Mouse (Mus musculus) erythroblast, embryonic 14.5 days (primary cell): ENCODE measurements around the gene Klhdc3. TPM values are rescaled to one million over a fixed set of nuclear protein-coding genes. Genes with fewer than 3 reads are reported as not detected.
A peak's percentile ranks its signal among the peaks of the same experiment; 100 is the strongest.

ENCODE experiments used
- H3K27me3 ChIP-seq: 2 replicates; pipeline ENCODE4 v1.6.1; 2012; ENCODE audit warnings: inconsistent platforms; ENCODE audit not compliant: control insufficient read depth
- H3K36me3 ChIP-seq: 2 replicates; pipeline ENCODE4 v1.6.1; 2012; ENCODE audit warnings: mild to moderate bottlenecking, inconsistent platforms; ENCODE audit not compliant: control insufficient read depth
- H3K4me1 ChIP-seq: 2 replicates; pipeline ENCODE4 v1.6.1; 2012; ENCODE audit warnings: inconsistent platforms; ENCODE audit not compliant: control insufficient read depth
- H3K4me3 ChIP-seq: replicated peaks from 2 replicates; pipeline ENCODE3; 2012; ENCODE audit warnings: moderate library complexity, mild to moderate bottlenecking, inconsistent platforms
- H3K9me3 ChIP-seq: 2 replicates; pipeline ENCODE4 v1.6.1; 2012; ENCODE audit warnings: low read length, inconsistent platforms, mixed read lengths; ENCODE audit not compliant: control insufficient read depth
- GATA1 ChIP-seq: IDR thresholded peaks from 2 replicates; pipeline ENCODE4 v1.6.1; 2012; ENCODE audit warnings: low read length, inconsistent platforms, mixed read lengths
- TAL1 ChIP-seq: IDR thresholded peaks from 3 replicates; pipeline ENCODE4 v1.6.1; 2012; ENCODE audit warnings: low read length, inconsistent platforms, mixed read lengths
- polyA plus RNA-seq: library from polyadenylated mRNA; stranded (reverse); fragments of >175 nt; gene quantifications from 2 replicates; pipeline ENCODE4 v1.2.3, GENCODE M21; 2012

Gene Klhdc3
- polyA plus RNA-seq, 1 experiment: 23.8 TPM

- TF ChIP-seq TAL1: no peak
- peaks cover 48% of the 10 kb centered on the region for H3K36me3 ChIP-seq
- H3K9me3 ChIP-seq: no peaks in the 10 kb centered on the region
- no peaks in the 10 kb centered on the region for H3K27me3 ChIP-seq
- peaks cover 47% of the 10 kb centered on the region for H3K4me1 ChIP-seq
- peak within 1 kb of the TSS; percentile 77 for H3K4me3 ChIP-seq
Observed at GRCm38 (mm10) chr17:46650232-46651031, 30.3 kb downstream of the Klhdc3 start, which contains the start of gene Cul7. Gene Cul7 (plus strand): TSS chr17:46650337.

GRCm38 (mm10) chr17:46649811-46650210 lies 30.9 kb downstream of the Klhdc3 start:
- TF ChIP-seq TAL1 (no peak), GATA1 (no peak)
- Histone ChIP-seq H3K36me3 (peaks cover 46% of the 10 kb centered on the region), H3K4me1 (peaks cover 53% of the 10 kb centered on the region), H3K4me3 (peak overlapping the region; percentile 77), H3K27me3 (no peaks in the 10 kb centered on the region), H3K9me3 (no peaks in the 10 kb centered on the region)

GRCm38 (mm10) chr17:46648436-46648835 lies 32.3 kb downstream of the Klhdc3 start:
- Histone ChIP-seq H3K36me3 (peaks cover 33% of the 10 kb centered on the region), H3K9me3 (no peaks in the 10 kb centered on the region), H3K27me3 (no peaks in the 10 kb centered on the region), H3K4me1 (peaks cover 61% of the 10 kb centered on the region), H3K4me3 (no peak overlapping the region)
- no peak for TF ChIP-seq TAL1
- TF ChIP-seq GATA1: no peak

- no peaks in the 10 kb centered on the region for H3K27me3 ChIP-seq
- H3K36me3 ChIP-seq: peaks cover 23% of the 10 kb centered on the region
- peak overlapping the region; percentile 92 for H3K4me3 ChIP-seq
- no peak for TF ChIP-seq GATA1
- no peaks in the 10 kb centered on the region for H3K9me3 ChIP-seq
- H3K4me1 ChIP-seq: peaks cover 61% of the 10 kb centered on the region
Observed at GRCm38 (mm10) chr17:46647279-46647678, 33.4 kb downstream of the Klhdc3 start.

- no peak for TF ChIP-seq GATA1
- no peak for TF ChIP-seq TAL1
- peaks cover 55% of the 10 kb centered on the region for H3K4me1 ChIP-seq
- no peaks in the 10 kb centered on the region for H3K27me3 ChIP-seq
- H3K9me3 ChIP-seq: no peaks in the 10 kb centered on the region
- H3K36me3 ChIP-seq: peaks cover 28% of the 10 kb centered on the region
- peak overlapping the region; percentile 92 for H3K4me3 ChIP-seq
Observed at GRCm38 (mm10) chr17:46646322-46646662, 34.4 kb downstream of the Klhdc3 start.

GRCm38 (mm10) chr17:46645561-46646321 lies 35.0 kb downstream of the Klhdc3 start, which contains the start of the genes Klc4 and Mrpl2:
Gene Klc4 (minus strand): TSS chr17:46646022.
Gene Mrpl2 (plus strand): TSS chr17:46646229.
- TF ChIP-seq TAL1 (no peak), GATA1 (no peak)
- Histone ChIP-seq H3K36me3 (peaks cover 28% of the 10 kb centered on the region), H3K4me3 (peak within 1 kb of the TSS; percentile 92), H3K9me3 (no peaks in the 10 kb centered on the region), H3K27me3 (no peaks in the 10 kb centered on the region), H3K4me1 (peaks cover 50% of the 10 kb centered on the region)

GRCm38 (mm10) chr17:46644916-46645475 lies 35.7 kb downstream of the Klhdc3 start:
- H3K4me3 ChIP-seq: peak overlapping the region; percentile 92
- no peak for TF ChIP-seq TAL1
- TF ChIP-seq GATA1: no peak
- H3K9me3 ChIP-seq: no peaks in the 10 kb centered on the region
- peaks cover 42% of the 10 kb centered on the region for H3K4me1 ChIP-seq
- peaks cover 30% of the 10 kb centered on the region for H3K36me3 ChIP-seq
- no peaks in the 10 kb centered on the region for H3K27me3 ChIP-seq

GRCm38 (mm10) chr17:46644152-46644805 lies 36.4 kb downstream of the Klhdc3 start:
- Histone ChIP-seq H3K9me3 (no peaks in the 10 kb centered on the region), H3K4me1 (peaks cover 35% of the 10 kb centered on the region), H3K4me3 (peak overlapping the region; percentile 92), H3K27me3 (no peaks in the 10 kb centered on the region), H3K36me3 (peaks cover 27% of the 10 kb centered on the region)
- TF ChIP-seq TAL1 (no peak), GATA1 (no peak)

GRCm38 (mm10) chr17:46642060-46642459 lies 38.7 kb downstream of the Klhdc3 start:
- TF ChIP-seq TAL1: no peak
- TF ChIP-seq GATA1: no peak
- no peaks in the 10 kb centered on the region for H3K27me3 ChIP-seq
- no peaks in the 10 kb centered on the region for H3K9me3 ChIP-seq
- peaks cover 23% of the 10 kb centered on the region for H3K4me1 ChIP-seq
- H3K36me3 ChIP-seq: peaks cover 10% of the 10 kb centered on the region
- no peak overlapping the region for H3K4me3 ChIP-seq
